Comparison of ENCODE assay signal across 8 mouse cellular contexts in genomic region chr17:8856430-8857371, GRCm38 (mm10).
DNase-seq lines count a peak whose midpoint lies in the region; ATAC-seq and TF ChIP-seq lines count a peak whose summit lies in the region.

No protein-coding gene starts in this region.

- no peak overlapping the region for H3K27ac ChIP-seq in forebrain, embryonic 14.5 days (ENCODE audit: low read depth, low read length)
- no peak overlapping the region for H3K27ac ChIP-seq in limb, embryonic 14.5 days (replicated peaks; ENCODE audit: low read depth, low read length)
- no peak overlapping the region for H3K27ac ChIP-seq in midbrain, embryonic 15.5 days
- H3K27ac ChIP-seq in testis, adult 2 months (ENCODE audit: control insufficient read depth, insufficient read depth, low read depth, low read length), result no peak overlapping the region

- peak; percentile 37; the same call in 1 of the 2 replicates for ATAC-seq in forebrain, embryonic 14.5 days
- peak; percentile 92 to 95 for ATAC-seq in hematopoietic stem cell, adult 5-6 weeks (replicated peaks in 1 of 2; ENCODE audit: insufficient read depth in 1 of 2, low FRiP score in 2 of 2, low TSS enrichment in 1 of 2, low read depth in 1 of 2, poor library complexity in 2 of 2, severe bottlenecking in 2 of 2)
- ATAC-seq in limb, embryonic 14.5 days (ENCODE audit: low FRiP score, low read depth), result peak; percentile 83
- no peak for ATAC-seq in midbrain, embryonic 15.5 days (replicated peaks)
- no peak for ATAC-seq in inflammation-experienced regulatory T-cells, adult 6 months

- no peaks in the 10 kb centered on the region for H3K9me3 ChIP-seq in forebrain, embryonic 14.5 days (replicated peaks; ENCODE audit: control insufficient read depth, low read length)
- no peaks in the 10 kb centered on the region for H3K9me3 ChIP-seq in limb, embryonic 14.5 days (ENCODE audit: control insufficient read depth, low read length)
- H3K9me3 ChIP-seq in midbrain, embryonic 15.5 days, result no peaks in the 10 kb centered on the region

- 34% methylated on average over 22 of the region's 22 CpGs for WGBS in forebrain, embryonic 14.5 days
- 31% methylated on average over 22 of the region's 22 CpGs for WGBS in limb, embryonic 14.5 days
- 34% methylated on average over 22 of the region's 22 CpGs for WGBS in midbrain, embryonic 15.5 days

- H3K36me3 ChIP-seq in forebrain, embryonic 14.5 days (ENCODE audit: control insufficient read depth, insufficient read depth, low read length), result no peaks in the 10 kb centered on the region
- H3K36me3 ChIP-seq in limb, embryonic 14.5 days (ENCODE audit: control insufficient read depth, insufficient read depth, low read length), result no peaks in the 10 kb centered on the region
- no peaks in the 10 kb centered on the region for H3K36me3 ChIP-seq in midbrain, embryonic 15.5 days (replicated peaks)
- H3K36me3 ChIP-seq in testis, adult 2 months (ENCODE audit: control insufficient read depth, insufficient read depth, low read length), result no peaks in the 10 kb centered on the region

- H3K9ac ChIP-seq in forebrain, embryonic 14.5 days (ENCODE audit: low read length), result no peak overlapping the region
- H3K9ac ChIP-seq in limb, embryonic 14.5 days (ENCODE audit: low read depth, low read length, severe bottlenecking), result no peak overlapping the region
- no peak overlapping the region for H3K9ac ChIP-seq in midbrain, embryonic 15.5 days

- H3K27me3 ChIP-seq in forebrain, embryonic 14.5 days (replicated peaks; ENCODE audit: control insufficient read depth, insufficient read depth, low read length), result no peaks in the 10 kb centered on the region
- no peaks in the 10 kb centered on the region for H3K27me3 ChIP-seq in limb, embryonic 14.5 days (ENCODE audit: control insufficient read depth, insufficient read depth, low read length)
- no peaks in the 10 kb centered on the region for H3K27me3 ChIP-seq in midbrain, embryonic 15.5 days (replicated peaks)
- no peaks in the 10 kb centered on the region for H3K27me3 ChIP-seq in testis, adult 2 months (ENCODE audit: control insufficient read depth, insufficient read depth, low read length)

- peak; percentile 85 for DNase-seq in 3134 (ENCODE audit: extremely low read depth, insufficient read length, low spot score)
- peak; percentile 53 to 84 for DNase-seq in adrenal gland, adult (ENCODE audit: inconsistent age in 2 of 2, low spot score in 1 of 2)
- no peak for DNase-seq in forebrain, embryonic 14.5 days (ENCODE audit: low spot score)
- DNase-seq in limb, embryonic 14.5 days (ENCODE audit: low spot score), result peak; percentile 65

- H3K4me2 ChIP-seq in forebrain, embryonic 14.5 days (ENCODE audit: low read length), result peak overlapping the region; percentile 8; the same call in 1 of the 2 replicates
- peak overlapping the region; percentile 34 for H3K4me2 ChIP-seq in limb, embryonic 14.5 days (replicated peaks; ENCODE audit: low read depth, low read length, severe bottlenecking)
- H3K4me2 ChIP-seq in midbrain, embryonic 15.5 days, result peak overlapping the region; percentile 32

- no peak overlapping the region for H3K4me3 ChIP-seq in forebrain, embryonic 14.5 days (ENCODE audit: low read depth, low read length)
- peak overlapping the region; percentile 22; the same call in 1 of the 2 replicates for H3K4me3 ChIP-seq in limb, embryonic 14.5 days (replicated peaks; ENCODE audit: low read length)
- H3K4me3 ChIP-seq in midbrain, embryonic 15.5 days, result peak overlapping the region; percentile 12; the same call in 1 of the 2 replicates
- H3K4me3 ChIP-seq in testis, adult 2 months (ENCODE audit: control insufficient read depth, low read depth, low read length), result peak overlapping the region; percentile 65

- peaks cover 7% of the 10 kb centered on the region; the same call in 1 of the 2 replicates for H3K4me1 ChIP-seq in forebrain, embryonic 14.5 days (ENCODE audit: control insufficient read depth, insufficient read depth, low read length)
- H3K4me1 ChIP-seq in limb, embryonic 14.5 days (ENCODE audit: control insufficient read depth, insufficient read depth, low read length), result peaks cover 19% of the 10 kb centered on the region; the same call in 1 of the 2 replicates
- peaks cover 24% of the 10 kb centered on the region for H3K4me1 ChIP-seq in midbrain, embryonic 15.5 days
- H3K4me1 ChIP-seq in testis, adult 2 months (ENCODE audit: control insufficient read depth, insufficient read depth, low read length), result peaks cover 9% of the 10 kb centered on the region

- TF ChIP-seq POLR2A in limb, embryonic 14.5 days (IDR thresholded peaks at IDR 0.05; ENCODE audit: borderline replicate concordance, extremely low read depth, insufficient read depth, insufficient read length), result no peak
- no peak for TF ChIP-seq POLR2A in testis, adult 2 months (IDR thresholded peaks at IDR 0.05; ENCODE audit: control insufficient read depth, low read depth, low read length)

- no peak for TF ChIP-seq CTCF in testis, adult 2 months (IDR thresholded peaks at IDR 0.05; ENCODE audit: control insufficient read depth, insufficient read depth, insufficient replicate concordance, low read depth, low read length)

Comparison
In these comparisons a context has a peak if more than half of its experiments do, and no peak if none do; other contexts are left out.
1. ATAC-seq: peak in forebrain, embryonic 14.5 days (single experiment), hematopoietic stem cell, adult 5-6 weeks (2 of 2) and limb, embryonic 14.5 days (single experiment); none in midbrain, embryonic 15.5 days (single experiment) and inflammation-experienced regulatory T-cells, adult 6 months (single experiment).
2. Peak in every context shown above with its lines, with median percentiles within 50 percentile points of each other: H3K4me2 ChIP-seq.